Mouse (Mus musculus): ENCODE measurements around the gene Xylt2. TPM values are rescaled to one million over a fixed set of nuclear protein-coding genes. Genes with fewer than 3 reads are reported as not detected.
"Not testable (repeated sequence)": the region's sequence is repeated elsewhere in the genome, so short reads cannot be mapped to it uniquely, and the experiment has no call there.

Xylt2 gene
- polyA plus RNA-seq, 1 experiment from 2014 or later: 25.5 TPM

DNA sequence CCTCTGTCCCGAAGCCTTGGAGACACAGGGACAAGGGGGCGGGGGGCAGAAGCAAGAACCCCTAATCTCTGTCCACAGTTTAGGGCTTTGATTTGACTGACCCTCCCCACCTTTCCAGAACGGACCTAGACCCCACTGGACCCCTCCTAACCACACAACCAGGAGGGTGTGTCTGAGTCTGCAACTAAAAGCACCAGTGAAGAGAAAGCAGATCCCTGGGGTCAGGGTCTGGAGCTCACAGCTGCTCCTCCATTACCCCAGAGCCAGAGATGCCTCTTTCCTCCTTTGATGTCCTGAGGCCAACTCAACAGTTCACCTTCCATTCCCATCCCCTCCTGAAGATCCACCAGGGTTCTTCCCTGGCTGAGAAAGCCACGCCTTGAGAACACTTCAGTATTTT is 1.0 kb downstream of the Xylt2 start:
- 38% methylated on average over 4 of the region's 4 CpGs for WGBS
- ATAC-seq (ENCODE audit: insufficient number of reproducible peaks, insufficient read depth, low FRiP score, low TSS enrichment, low read depth): no peak
- Histone ChIP-seq H3K4me3 (peak overlapping the region; percentile 97), H3K27ac (peak overlapping the region; percentile 91; the same call in 1 of the 2 replicates), H3K27me3 (no peaks in the 10 kb centered on the region), H3K9ac (peak overlapping the region; percentile 98), H3K4me1 (peaks cover 44% of the 10 kb centered on the region), H3K4me2 (peak overlapping the region; percentile 82), H3K9me3 (no peaks in the 10 kb centered on the region), H3K36me3 (peaks cover 4% of the 10 kb centered on the region)

DNA sequence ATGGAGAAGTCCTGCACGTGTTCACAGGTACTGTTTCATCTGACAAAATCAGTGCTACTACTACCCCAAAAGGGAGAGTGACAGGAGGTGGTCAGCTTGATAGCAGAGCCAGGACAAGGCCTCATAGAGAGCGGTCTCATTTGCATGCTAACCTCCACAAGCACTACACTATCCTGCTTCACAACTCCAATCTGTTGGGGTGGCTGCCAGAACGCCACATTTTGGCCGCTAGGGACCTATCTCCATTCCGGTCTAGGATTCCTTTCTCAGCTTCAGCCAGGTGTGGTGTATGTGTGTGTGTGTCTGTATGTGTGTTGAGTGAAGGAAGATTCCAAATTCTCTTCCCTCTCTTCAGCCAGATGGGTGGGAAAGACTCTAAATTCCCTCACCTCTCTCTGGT is 1.9 kb downstream of the Xylt2 start:
- Histone ChIP-seq H3K27ac (no peak overlapping the region), H3K4me1 (peaks cover 44% of the 10 kb centered on the region), H3K9ac (peak overlapping the region; percentile 98; the same call in 1 of the 2 replicates), H3K27me3 (no peaks in the 10 kb centered on the region), H3K9me3 (no peaks in the 10 kb centered on the region), H3K4me2 (peak overlapping the region; percentile 82), H3K4me3 (0 out of 2 replicates have a peak overlapping the region, but pooled peaks have one; percentile 97), H3K36me3 (peaks cover 10% of the 10 kb centered on the region)
- WGBS: 79% methylated on average over 5 of the region's 5 CpGs
- no peak for ATAC-seq (ENCODE audit: insufficient number of reproducible peaks, insufficient read depth, low FRiP score, low TSS enrichment, low read depth)

DNA sequence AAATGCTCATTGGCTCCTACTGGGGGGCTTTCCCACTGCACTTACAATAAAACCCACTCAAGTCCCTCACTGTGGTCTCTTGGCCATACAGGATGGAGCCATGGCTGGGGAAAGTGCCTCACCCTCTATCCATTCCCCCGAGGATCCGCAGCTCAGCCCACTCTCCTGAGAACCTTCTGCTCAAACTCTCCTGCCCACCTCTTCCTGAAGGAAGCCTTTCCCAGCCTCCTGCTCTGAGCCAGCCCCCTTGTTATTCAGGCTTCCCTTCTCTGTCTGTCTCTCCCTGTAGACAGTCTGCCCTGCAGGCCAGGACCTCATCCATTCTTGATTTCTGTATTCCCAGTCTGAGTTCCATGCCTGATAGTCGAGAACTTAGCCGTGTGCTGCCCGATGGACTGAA is 2.3 kb downstream of the Xylt2 start:
- Histone ChIP-seq H3K4me3 (no peak overlapping the region), H3K4me2 (peak overlapping the region; percentile 82)

DNA sequence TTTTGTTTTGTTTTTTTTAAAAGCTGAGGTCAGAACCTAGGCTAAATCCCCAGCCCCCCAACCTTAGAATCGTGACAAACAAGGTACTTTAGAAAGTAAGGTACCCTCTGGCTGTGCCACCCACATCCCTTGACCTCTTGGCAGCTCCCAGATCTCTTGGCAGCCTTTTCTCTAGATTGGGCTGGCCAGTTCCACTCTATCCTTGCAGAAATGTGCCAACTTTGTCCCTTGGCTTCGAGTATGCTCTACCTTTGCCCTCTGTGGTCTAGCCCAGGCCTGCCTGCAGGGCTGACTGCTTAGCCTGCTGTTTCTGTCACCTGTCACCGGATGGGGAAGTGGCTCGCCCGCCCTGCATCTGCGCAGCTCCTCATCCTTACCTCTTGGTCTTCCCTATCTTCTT is 12.0 kb downstream of the Xylt2 start:
- Histone ChIP-seq H3K4me3 (no peak overlapping the region), H3K9ac (no peak overlapping the region), H3K9me3 (no peaks in the 10 kb centered on the region), H3K4me2 (no peak overlapping the region), H3K36me3 (peaks cover 94% of the 10 kb centered on the region), H3K27me3 (no peaks in the 10 kb centered on the region), H3K27ac (no peak overlapping the region), H3K4me1 (no peaks in the 10 kb centered on the region)
- ATAC-seq (ENCODE audit: insufficient number of reproducible peaks, insufficient read depth, low FRiP score, low TSS enrichment, low read depth): no peak
- 94% methylated on average over 6 of the region's 6 CpGs for WGBS

More for the DNA sequence above, 2.3 kb downstream of the Xylt2 start:
- Histone ChIP-seq H3K4me1 (peaks cover 44% of the 10 kb centered on the region), H3K9me3 (no peaks in the 10 kb centered on the region), H3K27me3 (no peaks in the 10 kb centered on the region), H3K27ac (no peak overlapping the region), H3K36me3 (peaks cover 15% of the 10 kb centered on the region), H3K9ac (peak overlapping the region; percentile 46; the same call in 1 of the 2 replicates)
- WGBS: 76% methylated on average over 5 of the region's 5 CpGs
- no peak for ATAC-seq (ENCODE audit: insufficient number of reproducible peaks, insufficient read depth, low FRiP score, low TSS enrichment, low read depth)

DNA sequence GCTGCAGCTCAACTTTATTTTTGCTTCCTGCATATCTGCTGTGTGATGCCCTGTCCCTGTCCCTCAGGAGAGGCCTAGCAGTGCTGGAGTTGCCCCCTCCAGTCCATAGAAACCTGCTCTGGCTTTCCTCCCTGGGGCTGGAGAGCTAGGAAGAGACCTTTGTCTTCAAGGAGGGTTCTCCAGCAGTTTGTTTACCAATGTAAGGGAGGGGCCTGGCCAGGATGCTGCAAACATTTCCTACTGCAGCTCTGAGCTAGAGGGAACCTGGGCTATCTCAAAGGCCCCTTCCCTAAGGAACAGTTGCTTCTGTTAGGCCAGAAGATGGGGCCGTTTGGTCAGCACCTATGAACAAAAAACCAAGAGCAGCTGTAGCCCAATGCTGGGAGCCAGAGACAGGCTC is 16.0 kb downstream of the Xylt2 start:
- Histone ChIP-seq H3K9me3 (no peaks in the 10 kb centered on the region), H3K27me3 (no peaks in the 10 kb centered on the region), H3K9ac (no peak overlapping the region), H3K36me3 (peaks cover 90% of the 10 kb centered on the region), H3K27ac (no peak overlapping the region), H3K4me2 (no peak overlapping the region), H3K4me3 (no peak overlapping the region), H3K4me1 (no peaks in the 10 kb centered on the region)
- no peak for ATAC-seq (ENCODE audit: insufficient number of reproducible peaks, insufficient read depth, low FRiP score, low TSS enrichment, low read depth)
- 60% methylated on average over 1 of the region's 1 CpGs for WGBS

DNA sequence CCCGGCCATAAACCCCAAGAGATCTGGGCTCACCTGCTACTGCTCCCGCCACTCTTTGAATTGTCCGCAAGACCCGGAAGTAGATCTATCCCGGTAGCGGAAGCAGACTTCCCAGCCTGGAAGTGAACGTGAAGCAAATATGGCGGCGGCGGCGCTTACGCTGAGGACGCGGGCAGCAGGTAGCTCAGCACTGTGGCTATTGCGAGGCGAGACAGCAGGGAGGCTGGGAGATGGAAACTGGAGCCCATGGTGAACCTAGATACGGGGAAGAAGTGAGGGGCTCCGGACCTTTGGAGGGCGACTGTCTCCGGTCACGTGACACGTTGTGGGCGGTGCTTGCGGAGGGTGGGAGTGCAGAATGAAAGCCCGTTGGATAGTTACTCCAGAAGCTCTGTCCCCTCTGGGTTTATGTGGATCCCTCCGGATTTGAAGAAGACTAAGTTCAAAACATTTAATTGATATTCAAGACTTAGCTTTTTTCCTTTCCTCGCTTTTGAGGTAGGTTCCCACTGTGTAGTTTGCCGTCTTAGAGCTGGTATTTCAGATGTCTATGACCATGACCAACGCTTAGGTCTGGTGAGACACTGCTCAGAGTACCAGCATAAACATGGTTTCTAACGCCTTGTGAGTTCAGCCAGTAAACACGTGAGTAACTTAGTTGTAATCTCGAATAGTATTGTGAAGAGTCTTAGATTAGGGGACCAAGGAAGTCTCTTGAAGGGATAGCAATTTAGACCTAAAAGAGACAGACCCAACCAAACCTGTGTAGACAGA is 23.5 kb downstream of the Xylt2 start, which contains the start of the genes Mrpl27 and Eme1:
Mrpl27 (plus strand) TSS at position 105 of the 774 bp plus-strand sequence.
Eme1 (minus strand) TSS at position 302 of the 774 bp plus-strand sequence.
- Histone ChIP-seq H3K4me1 (peaks cover 15% of the 10 kb centered on the region), H3K36me3 (peaks cover 46% of the 10 kb centered on the region), H3K9me3 (no peaks in the 10 kb centered on the region), H3K9ac (peak within 1 kb of the TSS; percentile 73), H3K4me3 (peak within 1 kb of the TSS; percentile 64), H3K4me2 (peak within 1 kb of the TSS; percentile 69), H3K27me3 (no peaks in the 10 kb centered on the region), H3K27ac (peak within 1 kb of the TSS; percentile 95)
- peak; percentile 79 for ATAC-seq (ENCODE audit: insufficient number of reproducible peaks, insufficient read depth, low FRiP score, low TSS enrichment, low read depth)
- WGBS: under 1% methylated on average over 32 of the region's 32 CpGs

DNA sequence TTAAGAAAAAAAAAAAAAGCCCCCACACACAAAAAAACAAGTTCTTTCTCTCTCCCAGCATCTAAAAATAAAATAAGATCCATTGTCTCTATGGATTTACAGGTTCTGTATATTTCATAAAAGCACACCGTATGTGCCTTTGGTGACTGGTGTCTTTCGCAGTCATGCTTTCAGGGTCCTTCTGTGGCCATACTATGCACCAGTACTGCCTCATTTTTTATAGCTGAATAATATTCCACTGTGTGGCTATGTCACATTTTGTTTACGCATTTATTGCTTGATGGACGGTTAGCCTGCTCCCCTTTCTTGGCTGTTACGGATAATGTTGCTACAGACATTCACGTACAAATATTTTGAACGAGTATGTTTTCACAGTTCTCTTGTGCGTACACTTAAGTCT is 24.3 kb downstream of the Xylt2 start:
- H3K9me3 ChIP-seq: no peaks in the 10 kb centered on the region
- no peak for ATAC-seq (ENCODE audit: insufficient number of reproducible peaks, insufficient read depth, low FRiP score, low TSS enrichment, low read depth)
- peaks cover 43% of the 10 kb centered on the region for H3K36me3 ChIP-seq
- no peaks in the 10 kb centered on the region for H3K27me3 ChIP-seq
- 48% methylated on average over 8 of the region's 8 CpGs for WGBS
- no peak overlapping the region for H3K27ac ChIP-seq
- H3K4me3 ChIP-seq: peak overlapping the region; percentile 64
- peak overlapping the region; percentile 73 for H3K9ac ChIP-seq
- H3K4me2 ChIP-seq: peak overlapping the region; percentile 69
- peaks cover 15% of the 10 kb centered on the region for H3K4me1 ChIP-seq

DNA sequence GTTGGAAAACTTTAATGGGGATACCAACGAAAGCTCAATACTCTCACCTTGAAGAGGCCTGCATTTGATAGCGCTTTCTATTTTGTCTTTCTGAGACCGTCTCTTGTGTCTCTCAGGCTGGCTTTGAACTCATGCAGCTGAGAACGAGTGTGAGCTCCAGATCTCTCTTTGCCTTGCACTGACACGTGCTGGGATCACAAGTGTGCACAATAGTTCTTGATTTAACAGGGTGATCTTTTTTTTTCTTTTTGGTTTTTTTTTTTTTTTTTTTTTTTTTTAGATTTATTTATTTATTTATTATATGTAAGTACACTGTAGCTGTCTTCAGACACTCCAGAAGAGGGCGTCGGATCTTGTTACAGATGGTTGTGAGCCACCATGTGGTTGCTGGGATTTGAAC is 26.1 kb downstream of the Xylt2 start:
- 98% methylated on average over 6 of the region's 7 CpGs for WGBS
- H3K9ac ChIP-seq: not testable (repeated sequence)

DNA sequence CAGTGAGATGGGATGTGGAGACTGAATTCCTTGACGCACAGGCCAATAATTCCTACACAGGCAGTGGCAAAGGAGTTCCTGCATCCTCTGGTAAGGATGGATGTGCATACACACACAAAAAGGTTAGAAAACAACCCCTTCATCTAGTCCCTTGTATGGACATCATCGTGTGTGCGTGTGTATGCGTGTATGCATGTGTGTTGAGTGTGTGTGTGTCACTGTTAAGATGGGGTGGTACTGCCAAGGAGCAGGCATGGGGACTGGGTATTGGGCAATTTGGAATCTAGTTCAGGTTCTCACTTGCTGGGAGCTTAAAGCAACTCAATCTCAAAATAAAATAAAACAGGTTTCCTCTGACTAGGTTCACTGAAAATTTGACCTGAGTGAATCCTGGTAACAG is 30.9 kb downstream of the Xylt2 start:
- no peak for ATAC-seq (ENCODE audit: insufficient number of reproducible peaks, insufficient read depth, low FRiP score, low TSS enrichment, low read depth)
- H3K9me3 ChIP-seq: no peaks in the 10 kb centered on the region

More for the DNA sequence above, 26.1 kb downstream of the Xylt2 start:
- not testable (repeated sequence) for H3K27ac ChIP-seq; H3K9me3 ChIP-seq; H3K27me3 ChIP-seq; H3K4me3 ChIP-seq; H3K4me2 ChIP-seq; ATAC-seq (ENCODE audit: insufficient number of reproducible peaks, insufficient read depth, low FRiP score, low TSS enrichment, low read depth)
- Histone ChIP-seq H3K4me1 (peaks cover 15% of the 10 kb centered on the region), H3K36me3 (peaks cover 47% of the 10 kb centered on the region)

DNA sequence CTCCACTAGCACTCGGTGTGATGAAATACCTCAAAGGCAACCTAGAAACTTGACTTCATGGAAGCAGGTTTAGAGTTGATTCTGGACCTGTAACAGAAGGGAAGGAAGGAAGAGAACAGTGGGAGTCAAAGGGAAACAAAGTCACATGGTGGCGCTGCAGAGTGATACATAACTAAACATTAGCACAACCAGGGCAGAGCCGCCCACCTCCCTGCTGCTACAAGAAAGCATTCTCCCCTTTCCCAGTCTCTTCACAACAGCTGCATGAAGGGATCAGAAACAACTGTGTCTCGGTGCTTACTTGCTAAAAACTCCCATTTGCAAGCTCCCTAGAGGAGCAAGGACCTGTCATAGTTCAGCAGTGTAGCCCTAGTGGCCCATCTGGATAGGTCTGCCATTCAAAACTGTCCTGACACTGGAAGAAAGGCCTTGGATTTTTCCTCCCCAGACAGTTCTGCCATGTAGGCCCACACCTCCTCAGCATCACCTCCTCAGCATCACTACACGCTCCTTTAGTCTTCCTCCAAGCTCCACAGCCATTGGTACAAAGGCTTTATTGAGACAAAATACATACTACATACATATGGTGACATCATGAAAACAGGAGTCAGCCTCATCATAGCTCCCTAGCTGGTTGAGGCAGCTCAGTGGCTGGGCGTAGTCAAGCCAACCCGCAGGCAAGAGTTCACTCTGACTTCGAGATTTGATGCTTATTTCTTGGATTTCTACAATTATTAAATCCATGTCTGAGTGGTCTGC is 32.7 kb downstream of the Xylt2 start:
- 87% methylated on average over 8 of the region's 8 CpGs for WGBS
- Histone ChIP-seq H3K9me3 (no peaks in the 10 kb centered on the region), H3K27me3 (no peaks in the 10 kb centered on the region), H3K9ac (no peak overlapping the region), H3K27ac (no peak overlapping the region), H3K4me3 (no peak overlapping the region), H3K4me1 (no peaks in the 10 kb centered on the region), H3K36me3 (peaks cover 93% of the 10 kb centered on the region), H3K4me2 (no peak overlapping the region)
- no peak for ATAC-seq (ENCODE audit: insufficient number of reproducible peaks, insufficient read depth, low FRiP score, low TSS enrichment, low read depth)

More for the DNA sequence above, 30.9 kb downstream of the Xylt2 start:
- Histone ChIP-seq H3K36me3 (peaks cover 89% of the 10 kb centered on the region), H3K4me2 (no peak overlapping the region), H3K4me1 (no peaks in the 10 kb centered on the region), H3K27me3 (no peaks in the 10 kb centered on the region), H3K27ac (no peak overlapping the region), H3K4me3 (no peak overlapping the region), H3K9ac (no peak overlapping the region)
- 93% methylated on average over 4 of the region's 4 CpGs for WGBS

DNA sequence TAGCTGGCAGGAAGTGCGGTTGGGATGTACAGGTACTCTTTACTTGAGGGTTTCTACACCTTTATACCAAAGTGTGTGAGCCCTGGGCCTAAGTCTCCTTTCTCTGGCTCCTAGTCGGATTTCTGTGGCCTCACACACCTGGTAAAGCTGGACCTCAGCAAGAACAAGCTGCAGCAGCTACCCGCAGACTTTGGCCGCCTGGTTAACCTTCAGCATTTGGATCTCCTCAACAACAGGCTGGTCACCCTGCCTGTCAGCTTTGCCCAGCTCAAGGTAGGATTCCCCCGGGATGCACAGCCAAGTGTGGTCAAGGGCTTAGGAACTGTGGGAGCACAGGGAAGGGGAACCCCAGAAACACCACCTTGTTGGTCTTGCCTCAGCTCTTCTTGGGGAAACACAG is 42.9 kb downstream of the Xylt2 start:
- ATAC-seq (ENCODE audit: insufficient number of reproducible peaks, insufficient read depth, low FRiP score, low TSS enrichment, low read depth): no peak
- H3K4me2 ChIP-seq: no peak overlapping the region
- no peaks in the 10 kb centered on the region for H3K9me3 ChIP-seq
- H3K9ac ChIP-seq: no peak overlapping the region
- H3K27me3 ChIP-seq: no peaks in the 10 kb centered on the region
- no peak overlapping the region for H3K27ac ChIP-seq
- 84% methylated on average over 5 of the region's 5 CpGs for WGBS
- no peak overlapping the region for H3K4me3 ChIP-seq
- H3K4me1 ChIP-seq: peaks cover 13% of the 10 kb centered on the region
- H3K36me3 ChIP-seq: peaks cover 77% of the 10 kb centered on the region
